Mouse (Mus musculus) testis, adult 2 months (tissue): ENCODE results near the gene Nudt6.

Experiments used
- CTCF ChIP-seq: fragments of 200-500 bp; IDR thresholded peaks from 2 replicates; pipeline ENCODE4 v1.5.1; 2012; ENCODE audit warnings: low read depth, mild to moderate bottlenecking, inconsistent platforms, low read length, moderate library complexity; ENCODE audit not compliant: control insufficient read depth, insufficient read depth, insufficient replicate concordance
- POLR2A ChIP-seq: fragments of 200-500 bp; IDR thresholded peaks from 2 replicates; pipeline ENCODE4 v1.6.1; 2012; ENCODE audit warnings: low read depth, mild to moderate bottlenecking, inconsistent platforms, low read length, moderate library complexity; ENCODE audit not compliant: control insufficient read depth

- TF ChIP-seq CTCF (no peak), POLR2A (no peak)
Observed at GRCm38 (mm10) chr3:37396930-37397608, 22.9 kb downstream of the Nudt6 start.
